Mouse (Mus musculus) cerebellum, postnatal 4 days (tissue): ENCODE data around the gene Ddx3x.
"Not testable (repeated sequence)": the region's sequence is repeated elsewhere in the genome, so short reads cannot be mapped to it uniquely, and the experiment has no call there.

Experiments
- DNase-seq, 2 experiments: peaks; one replicate each; pipeline ENCODE4 v3.0.0; 2022; ENCODE audit warnings: low spot score in 2 of 2, mixed read lengths in 1 of 2

Gene Ddx3x

GRCm38 (mm10) chrX:13280409-13281328 lies at the start of gene Ddx3x:
Ddx3x (plus strand) TSS chrX:13280970.
- peak; percentile 70 to 95 for DNase-seq

DNA sequence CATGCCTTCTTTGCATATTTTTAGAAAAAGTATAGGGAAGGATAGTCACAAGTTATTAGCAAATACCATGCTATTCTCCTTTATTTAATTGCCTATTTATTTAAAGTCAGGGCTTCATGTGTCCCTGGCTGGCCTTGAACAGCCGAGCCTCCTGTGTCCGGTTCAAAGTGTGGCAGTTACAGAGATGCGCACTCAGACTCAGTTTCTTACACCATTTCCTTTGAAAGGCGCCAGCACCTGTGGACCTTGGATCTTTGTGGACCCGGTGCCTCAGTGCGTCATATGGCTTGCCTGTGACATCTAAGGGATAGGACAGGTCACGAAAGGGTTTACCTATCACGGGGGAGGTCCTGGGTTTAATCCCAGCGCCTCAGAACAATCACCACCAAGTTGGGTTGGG lies 49.5 kb upstream of the Ddx3x start:
- DNase-seq: no peak

DNA sequence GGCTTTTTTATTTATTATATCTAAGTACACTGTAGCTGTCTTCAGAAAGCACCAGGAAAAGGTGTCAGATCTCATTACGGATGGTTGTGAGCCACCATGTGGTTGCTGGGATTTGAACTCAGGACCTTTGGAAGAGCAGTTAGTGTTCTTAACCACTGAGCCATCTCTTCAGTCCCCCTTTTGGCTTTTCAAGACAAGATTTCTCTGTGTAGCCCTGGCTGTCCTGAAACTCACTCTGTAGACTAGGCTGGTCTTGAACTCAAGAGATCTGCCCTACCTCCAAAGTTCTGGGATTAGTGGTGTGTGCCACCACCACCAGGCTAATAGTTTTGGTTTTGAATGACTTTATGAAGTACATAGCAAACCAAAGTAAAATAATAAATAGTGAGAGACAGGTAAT lies 47.9 kb upstream of the Ddx3x start:
- not testable (repeated sequence) for DNase-seq

- no peak for DNase-seq
Measured at GRCm38 (mm10) chrX:13233631-13234030, 47.1 kb upstream of the Ddx3x start.

DNA sequence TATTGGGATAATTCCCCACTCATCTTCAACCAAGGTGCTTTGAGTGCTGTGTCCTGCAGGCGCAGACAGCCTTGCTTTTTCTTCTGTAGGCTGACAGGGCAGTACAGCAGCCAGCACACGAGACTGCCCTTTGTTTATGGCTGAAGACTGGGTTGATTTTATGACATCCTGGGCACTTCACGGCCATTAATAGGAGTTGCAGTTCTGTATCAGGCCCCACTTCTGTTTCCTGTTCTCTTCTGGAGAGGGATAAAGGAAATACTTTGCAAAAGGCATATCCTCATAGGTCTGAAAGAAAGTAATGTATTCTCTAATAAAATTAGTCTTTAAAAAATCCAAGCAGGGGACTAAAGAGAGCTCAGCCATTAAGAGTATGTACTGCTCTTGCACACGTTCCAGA lies 46.1 kb upstream of the Ddx3x start:
- DNase-seq: no peak

- no peak for DNase-seq
Measured at GRCm38 (mm10) chrX:13236100-13236568, 44.6 kb upstream of the Ddx3x start.

DNA sequence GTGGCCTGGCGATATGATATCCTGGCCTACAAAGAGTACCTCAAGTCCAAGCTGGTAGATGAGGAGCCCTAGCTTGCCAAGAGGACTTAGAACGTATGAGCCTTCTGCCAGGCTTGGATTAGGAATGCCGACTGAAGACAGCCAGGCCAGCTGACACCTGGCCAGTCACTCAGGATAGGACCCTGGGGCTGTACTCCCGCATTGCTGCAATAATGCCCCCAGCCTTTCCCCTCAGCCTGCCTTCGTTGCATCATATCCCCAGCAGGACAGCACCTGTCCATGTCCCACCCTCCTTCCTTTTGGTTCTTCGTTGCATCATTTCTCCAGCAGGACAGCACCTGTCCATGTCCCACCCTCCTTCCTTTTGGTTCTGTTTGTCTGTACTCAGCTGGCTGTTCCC lies 41.3 kb upstream of the Ddx3x start:
- no peak for DNase-seq

DNA sequence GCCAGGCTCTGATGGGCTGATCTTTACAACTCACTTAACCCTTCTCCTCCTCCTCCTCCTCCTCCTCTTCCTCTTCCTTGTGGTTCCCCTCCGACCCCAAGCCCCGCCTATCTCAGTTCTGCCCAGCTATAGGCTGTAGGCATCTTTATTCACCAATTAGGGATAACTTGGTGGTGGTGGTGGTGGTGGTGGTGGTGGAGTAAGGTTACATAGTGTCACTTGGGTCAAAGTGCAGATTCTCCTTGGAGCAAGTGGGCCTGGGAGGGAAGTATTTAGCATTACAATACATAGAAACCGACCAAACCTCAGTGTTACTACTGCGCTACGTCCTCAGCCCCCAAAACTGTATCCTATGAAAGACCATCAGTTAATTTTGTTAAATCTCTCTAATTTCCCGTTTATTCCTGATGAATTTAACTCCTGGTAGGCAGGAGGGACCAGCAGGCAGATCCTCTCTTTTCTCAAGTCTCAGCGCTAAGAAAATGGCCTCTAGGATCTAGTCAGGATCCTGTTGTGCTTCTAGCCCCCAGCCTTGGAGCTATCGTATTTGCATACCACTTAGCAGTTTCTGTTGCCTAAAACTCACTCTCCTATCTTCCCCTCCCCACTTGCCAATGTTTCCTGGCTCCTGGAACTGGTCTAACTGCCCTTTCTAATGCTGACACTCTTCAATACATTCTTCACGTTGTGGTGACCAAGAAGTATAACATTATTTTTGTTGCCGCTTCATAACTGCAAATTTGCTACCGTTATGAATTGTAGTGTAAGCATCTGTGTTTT lies 39.9 kb upstream of the Ddx3x start:
- no peak for DNase-seq

- DNase-seq: peak in 1 of 2 experiments; percentile 8
Measured at GRCm38 (mm10) chrX:13241426-13242319, 39.1 kb upstream of the Ddx3x start.

DNA sequence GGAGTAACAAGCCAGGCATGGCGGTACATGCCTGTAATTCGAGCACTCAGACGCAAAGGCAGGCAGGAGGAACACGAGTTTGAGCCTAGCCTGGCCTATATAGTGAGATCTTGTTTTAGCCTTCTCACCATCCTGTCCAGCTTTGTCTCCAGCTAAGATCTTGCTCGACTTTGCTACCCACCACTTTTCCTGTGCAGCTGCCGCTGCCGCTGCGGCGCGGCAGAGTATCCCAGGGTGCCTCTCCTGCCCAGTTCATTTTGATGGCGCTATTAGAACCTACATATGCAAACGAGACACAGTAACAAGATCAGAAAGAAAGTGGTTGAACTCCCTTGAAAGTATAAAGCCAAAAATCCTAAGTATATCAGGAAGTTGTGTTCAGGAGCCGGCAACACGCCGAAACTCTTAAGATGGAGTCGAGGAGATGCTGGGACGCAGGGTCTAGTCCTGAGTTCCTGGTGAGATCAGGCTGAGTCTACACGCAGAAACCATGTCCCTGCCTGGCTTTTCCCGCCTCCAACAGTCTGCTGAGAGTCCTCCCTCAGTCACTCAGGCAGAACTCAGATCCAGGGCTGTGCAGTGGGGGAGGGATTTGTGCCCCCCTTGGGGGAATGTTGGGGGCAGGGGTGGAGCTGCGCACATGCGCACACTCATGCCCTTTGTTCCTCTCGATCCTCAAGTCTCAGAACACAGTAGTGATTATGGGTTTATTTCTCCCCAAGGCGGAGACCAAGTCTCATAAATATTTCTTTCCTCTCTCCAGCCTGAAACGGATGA lies 38.3 kb upstream of the Ddx3x start:
- DNase-seq: peak; percentile 49 to 74

DNA sequence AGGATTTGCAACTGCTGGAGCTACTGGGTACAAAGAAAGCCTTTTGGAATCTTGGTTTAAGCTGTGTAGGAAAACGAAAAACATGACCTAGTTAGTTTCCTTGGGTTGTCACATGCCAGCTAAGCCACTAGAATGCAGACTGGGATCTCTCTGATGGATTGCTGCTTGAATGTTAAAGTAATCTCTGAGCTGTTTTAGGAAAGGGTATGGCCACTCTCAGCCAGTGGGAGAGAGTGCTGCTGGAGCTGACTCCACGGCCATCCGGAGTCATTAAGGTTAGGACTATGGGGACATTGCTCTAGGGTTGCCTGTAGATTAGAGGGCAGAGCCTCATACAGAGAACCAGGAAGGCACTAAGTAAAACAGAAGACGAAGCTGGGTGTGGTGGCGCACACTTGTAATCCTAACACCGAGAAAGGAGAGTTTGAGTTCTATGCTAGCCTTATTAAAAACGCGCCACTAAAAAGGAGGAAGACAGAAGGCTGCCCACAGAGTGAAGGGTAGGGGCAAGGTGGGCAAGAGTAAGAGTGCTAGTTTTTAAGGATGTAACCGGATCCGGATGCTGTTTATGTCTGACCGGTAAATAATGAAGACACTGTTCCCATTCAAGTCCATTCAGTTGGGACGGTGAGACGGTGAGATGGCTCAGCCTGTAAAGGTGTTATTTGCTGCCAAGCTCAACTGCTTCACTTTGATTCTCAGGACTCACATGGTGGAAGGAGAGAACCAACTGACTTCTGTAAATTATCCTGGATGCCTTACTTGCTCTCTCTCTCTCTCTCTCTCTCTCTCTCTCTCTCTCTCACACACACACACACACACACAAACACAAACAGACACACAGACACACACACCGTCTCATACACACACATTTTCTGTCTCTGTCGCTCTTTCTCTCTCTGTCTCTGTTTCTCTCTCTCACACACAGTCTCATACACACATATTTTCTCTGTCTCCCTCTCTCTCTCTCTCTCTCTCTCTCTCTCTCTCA lies 37.3 kb upstream of the Ddx3x start:
- DNase-seq: peak in 1 of 2 experiments; percentile 11

DNA sequence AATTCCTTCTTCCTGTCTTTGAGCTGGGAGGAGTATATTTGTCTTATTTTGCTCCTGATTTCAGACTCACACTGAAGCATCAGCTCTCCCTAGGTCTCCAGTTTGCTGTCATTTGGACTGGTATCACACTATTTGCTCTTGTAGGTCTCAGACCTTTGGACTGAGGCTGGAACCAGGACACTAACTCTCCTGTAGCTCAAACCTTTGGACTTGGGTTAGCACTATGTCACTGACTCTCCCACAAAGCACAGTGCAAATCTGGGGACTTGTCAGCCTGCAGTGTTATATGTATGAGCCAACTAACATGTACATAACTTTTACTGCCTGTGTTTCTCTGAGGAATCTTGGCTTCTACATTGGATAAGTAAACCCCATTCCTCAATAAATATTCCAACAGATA lies 36.2 kb upstream of the Ddx3x start:
- DNase-seq: no peak

DNA sequence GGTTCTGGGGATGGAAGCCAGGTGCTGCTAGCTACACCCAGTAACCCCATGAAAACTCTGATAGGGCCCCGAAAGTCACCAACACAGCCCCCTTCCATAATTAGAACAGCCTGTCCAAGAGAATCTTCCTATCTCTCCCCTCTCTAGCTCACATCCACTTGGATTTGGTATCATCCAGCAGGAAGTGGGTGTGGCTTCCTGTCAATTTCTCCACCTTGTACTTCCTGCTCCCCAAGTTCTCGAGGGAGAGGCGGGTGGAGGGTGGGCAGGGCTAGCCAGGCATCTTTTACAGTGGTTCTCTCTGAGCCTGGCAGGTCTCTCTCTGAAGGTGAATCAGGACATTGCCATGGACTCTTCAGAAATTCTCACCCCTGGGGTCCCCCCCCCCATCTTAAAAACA lies 35.7 kb upstream of the Ddx3x start:
- no peak for DNase-seq

DNA sequence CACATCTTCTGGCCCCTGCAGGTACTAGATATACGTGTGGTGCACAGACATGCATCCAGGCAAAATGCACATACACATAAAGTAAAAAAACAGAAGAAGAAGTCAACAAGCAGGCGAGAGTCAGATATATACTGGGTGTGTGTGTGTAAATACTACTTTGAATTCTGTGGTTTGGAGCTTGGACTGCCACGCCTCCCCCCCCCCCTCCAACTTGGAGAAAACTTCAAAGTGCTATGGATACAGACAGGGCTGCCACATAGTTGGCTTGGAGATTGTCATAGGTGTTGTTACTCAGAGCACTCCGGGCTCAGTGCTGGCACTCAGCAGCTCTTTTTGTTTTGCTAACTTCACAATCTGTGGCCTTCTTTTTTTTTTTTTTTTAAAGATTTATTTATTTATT lies 29.1 kb upstream of the Ddx3x start:
- no peak for DNase-seq

DNA sequence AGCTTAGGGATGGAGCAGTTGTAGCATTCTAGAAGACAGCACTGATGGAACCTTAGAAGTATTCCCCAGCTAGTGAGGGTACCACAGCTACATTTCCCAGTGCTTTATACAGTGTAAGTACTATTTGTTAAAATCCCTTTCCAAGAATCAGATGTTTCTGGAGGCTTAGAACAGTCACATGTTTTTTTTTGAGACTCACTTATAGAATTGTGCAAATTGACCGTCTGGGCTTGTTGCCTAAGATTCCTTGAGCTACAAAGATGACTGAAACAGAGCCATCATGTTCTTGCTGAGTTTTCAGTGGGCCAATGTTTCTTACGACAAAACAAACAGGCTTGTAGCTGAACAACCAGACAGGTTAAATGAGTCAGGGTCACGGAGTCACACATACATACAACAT lies 26.5 kb upstream of the Ddx3x start:
- no peak for DNase-seq

GRCm38 (mm10) chrX:13263356-13263755 lies 17.4 kb upstream of the Ddx3x start:
- DNase-seq: no peak

DNA sequence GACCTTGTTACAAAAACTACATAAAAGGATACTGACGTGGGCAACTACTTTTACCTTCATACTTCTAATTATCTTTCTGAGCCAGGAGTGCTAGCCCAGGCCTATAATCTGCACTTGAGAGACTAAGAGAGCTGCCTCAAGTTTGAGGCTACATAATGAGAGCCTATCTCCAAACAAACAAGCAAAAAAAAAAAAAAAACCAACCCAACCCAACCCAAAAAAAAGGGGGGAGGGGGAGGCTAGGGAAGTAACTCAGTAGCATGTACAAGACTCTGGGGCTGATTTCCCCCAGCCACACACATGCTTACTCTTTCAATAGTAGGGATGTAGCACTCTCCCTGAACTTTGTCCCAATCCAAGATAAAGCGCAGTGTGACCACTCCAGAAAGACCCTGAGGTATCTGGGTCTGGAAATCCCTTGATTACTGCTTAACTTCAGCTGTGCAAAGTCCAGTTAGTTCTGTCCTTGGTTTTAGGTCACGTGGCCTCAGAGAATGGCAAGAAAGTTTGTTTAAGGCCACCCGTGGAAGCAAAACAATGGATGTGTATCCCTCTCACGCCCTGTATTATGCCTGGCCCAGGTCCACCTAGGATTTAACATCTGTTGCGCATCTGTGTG lies 5.1 kb upstream of the Ddx3x start:
- DNase-seq: no peak

DNA sequence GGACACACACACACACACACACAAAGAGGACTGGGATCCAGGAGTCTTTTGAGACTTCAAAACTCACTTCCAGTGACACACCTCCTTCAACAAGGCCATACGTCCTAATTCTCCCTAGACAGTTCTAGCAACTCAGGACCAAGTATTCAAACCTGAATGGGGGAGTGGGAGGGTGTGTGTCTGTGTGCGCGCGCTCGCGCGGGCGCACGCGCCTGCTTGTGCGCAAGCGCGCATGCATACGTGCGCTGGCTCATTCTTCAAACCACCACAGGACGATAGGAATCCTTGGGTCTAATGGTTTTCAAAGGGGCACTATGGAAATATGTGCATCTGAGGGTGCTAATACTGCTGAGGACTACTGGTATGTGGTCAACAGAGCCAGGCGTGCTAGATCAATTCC lies 1.8 kb upstream of the Ddx3x start:
- no peak for DNase-seq

DNA sequence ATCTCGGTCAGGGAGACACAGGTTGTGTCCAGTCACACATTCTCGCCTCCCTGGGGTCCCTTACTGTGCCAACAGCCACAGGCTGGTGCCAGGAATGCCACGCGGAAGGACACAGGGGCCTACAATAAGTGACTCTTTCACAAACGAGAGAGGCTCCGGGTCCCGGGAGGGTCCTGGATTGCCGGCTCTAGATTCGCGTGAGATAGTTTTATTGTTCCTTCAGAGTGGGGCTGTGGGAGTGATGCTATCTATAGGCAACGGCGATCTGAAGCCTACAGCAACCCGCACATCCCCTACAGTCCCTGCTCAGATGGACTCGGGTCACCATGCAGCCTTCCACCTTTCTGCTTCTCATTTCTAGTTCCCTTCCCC lies 747 bp upstream of the Ddx3x start:
- peak; percentile 21 to 68 for DNase-seq
